Mouse (Mus musculus): ENCODE results near the gene Tmem246. TPM values are rescaled to one million over a fixed set of nuclear protein-coding genes. Genes with fewer than 3 reads are reported as not detected.

The Tmem246 gene
- total RNA-seq, 2 experiments from 2014 or later, result 67.8 to 71.7 TPM

- intact Hi-C loops (cut with DNase I), result no loop called here
- DNase-seq, result no peak
Observed at GRCm38 (mm10) chr4:49583965-49584831, 13.5 kb downstream of the Tmem246 start.

GRCm38 (mm10) chr4:49581256-49581655 is 16.4 kb downstream of the Tmem246 start:
- no peak for DNase-seq
- intact Hi-C loops (cut with DNase I), result no loop called here

DNA sequence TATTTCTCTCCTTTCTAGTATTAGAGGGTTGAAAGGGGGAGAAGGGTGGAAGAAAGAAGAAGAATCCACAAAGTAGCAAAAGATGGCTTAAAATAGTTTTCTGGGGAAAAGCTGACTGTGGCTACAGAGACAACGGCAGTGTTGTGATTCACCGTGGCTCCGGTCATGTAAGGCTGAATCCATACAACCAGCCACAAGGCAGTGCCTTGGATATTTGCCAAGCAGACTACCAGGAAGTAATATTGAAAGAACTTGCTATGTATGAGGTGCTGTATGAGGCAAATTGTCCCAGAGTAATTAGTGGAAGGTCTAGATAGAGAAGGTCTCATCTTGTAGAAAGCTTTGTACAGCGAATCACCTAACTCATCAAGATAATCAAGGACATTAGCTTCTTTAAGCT is 25.5 kb downstream of the Tmem246 start:
- DNase-seq, result no peak
- intact Hi-C loops (cut with DNase I), result no loop called here

GRCm38 (mm10) chr4:49567613-49568012 is 30.1 kb downstream of the Tmem246 start:
- intact Hi-C loops (cut with DNase I), result loop anchor here (2.0 kb wide), 1 partner anchor 59 kb away; no protein-coding TSS in a partner anchor
- DNase-seq, result peak; percentile 41

DNA sequence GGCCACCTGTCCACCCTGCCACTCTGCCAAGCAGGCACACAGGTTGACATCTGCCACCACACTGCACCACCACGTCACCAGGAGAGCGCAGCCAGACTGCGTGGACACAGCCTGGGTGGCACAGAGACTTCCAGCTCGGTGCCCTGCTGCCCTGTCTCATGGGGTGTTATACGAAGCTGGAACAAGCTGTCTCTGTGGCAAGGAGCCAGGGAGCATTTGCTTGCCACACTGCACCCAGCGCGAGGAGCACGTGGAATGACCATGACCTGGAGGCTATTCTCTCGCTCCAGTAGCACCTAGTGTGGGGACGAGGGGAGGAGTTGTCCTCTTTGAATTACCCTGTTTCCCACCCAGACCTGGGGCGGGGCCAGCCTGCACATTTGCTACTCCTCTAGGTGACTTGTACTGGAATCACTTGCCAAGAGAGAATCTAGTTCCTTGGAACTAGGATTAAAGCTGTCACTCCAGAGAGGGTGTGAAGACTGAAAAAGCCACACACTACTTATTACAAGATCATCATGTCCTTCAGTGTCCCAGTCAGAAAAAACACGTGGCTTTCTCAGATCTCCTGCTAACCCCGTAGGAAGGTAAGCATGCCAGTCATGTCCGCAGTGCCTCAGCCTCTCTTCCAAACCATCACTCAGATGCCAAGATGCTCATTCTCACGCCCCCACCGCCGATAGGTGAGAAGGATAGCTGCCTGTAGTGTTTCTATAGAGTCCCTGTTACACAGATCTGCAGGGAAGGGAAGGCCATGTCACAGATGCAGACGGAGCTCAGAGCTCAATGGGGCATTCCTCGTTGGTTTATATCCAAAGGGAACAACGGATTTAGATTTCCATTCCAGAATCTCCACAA is 37.5 kb downstream of the Tmem246 start:
- intact Hi-C loops (cut with DNase I), result no loop called here
- peak; percentile 89 for DNase-seq

DNA sequence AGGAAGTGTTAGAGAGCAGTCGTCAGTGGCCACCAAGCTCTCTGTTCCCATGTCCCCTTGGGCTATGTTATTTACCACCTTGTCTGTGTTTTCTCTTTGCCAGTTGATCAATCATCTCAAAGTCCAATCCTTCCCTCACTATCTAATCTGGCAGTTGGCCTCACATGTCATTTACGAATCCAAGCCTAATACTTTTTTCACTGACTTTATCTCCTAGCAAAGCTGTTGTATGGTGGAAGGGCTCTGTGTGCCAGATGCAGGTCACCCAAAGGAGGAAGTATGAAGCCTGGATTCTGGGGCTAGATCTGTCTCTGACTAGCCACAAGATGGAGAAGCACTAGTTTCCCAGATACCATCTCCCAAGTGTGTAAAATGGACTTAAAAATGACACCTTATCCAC is 39.5 kb downstream of the Tmem246 start:
- intact Hi-C loops (cut with DNase I), result no loop called here
- DNase-seq, result no peak

DNA sequence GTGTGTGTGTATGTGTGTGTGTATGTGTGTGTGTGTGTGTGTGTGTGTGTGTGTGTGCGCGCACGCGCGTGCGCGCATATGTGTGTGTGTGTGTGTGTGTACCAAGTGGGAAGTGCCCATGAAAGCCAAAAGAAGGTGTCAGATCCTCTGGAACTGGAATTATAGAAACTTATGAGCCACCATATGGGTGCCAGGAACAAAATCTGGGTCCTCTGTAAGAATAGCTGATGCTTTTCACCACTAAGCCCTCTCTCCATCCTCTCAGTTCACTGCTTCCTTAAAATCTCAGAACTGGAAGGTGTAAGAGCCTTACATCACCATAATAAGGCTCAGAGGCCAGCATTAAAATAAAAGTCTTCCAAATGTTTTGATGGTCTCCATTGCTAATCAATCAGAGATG is 40.3 kb downstream of the Tmem246 start:
- no peak for DNase-seq
- intact Hi-C loops (cut with DNase I), result no loop called here

DNA sequence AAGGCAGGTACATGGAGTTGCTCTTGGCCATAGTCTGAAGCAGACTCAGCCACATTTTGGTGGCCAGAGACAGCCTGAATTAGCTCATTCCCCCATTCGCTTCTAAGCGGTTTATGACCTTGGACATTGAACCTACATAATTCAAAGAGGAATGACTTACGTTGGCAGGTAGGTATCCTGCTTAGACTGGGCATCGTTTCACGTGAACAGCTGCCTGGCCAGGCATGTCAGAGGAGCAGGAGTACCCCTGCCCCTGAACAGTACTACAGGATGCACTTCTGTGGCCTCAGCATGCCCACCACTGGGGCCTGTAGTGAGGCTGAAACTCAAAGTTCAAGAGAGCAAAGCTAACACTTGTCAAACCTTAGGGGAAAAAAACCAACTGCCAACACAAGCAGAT is 44.3 kb downstream of the Tmem246 start:
- no peak for DNase-seq
- intact Hi-C loops (cut with DNase I), result no loop called here

DNA sequence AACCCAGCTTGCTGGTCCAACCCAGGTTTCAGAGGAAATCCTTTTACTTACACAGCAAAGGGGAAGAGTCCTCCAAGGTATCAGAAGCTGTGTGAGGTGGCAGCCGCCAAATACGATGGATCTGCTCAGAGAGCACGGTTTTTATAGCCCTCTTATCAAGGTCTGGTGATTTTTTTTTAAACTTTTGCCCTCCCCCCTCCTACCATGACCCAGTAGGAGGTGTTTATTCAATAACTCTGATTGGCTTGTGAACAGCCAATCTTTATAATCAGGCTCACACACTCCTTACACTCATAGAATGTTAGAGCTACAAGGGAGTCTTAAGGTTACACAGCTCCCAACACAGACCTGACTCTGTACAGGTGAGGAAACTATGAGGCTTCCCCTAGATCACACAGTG is 48.3 kb downstream of the Tmem246 start, which contains the start of gene Aldob:
TSS of gene Aldob (minus strand) at position 164 of the 400 bp plus-strand sequence.
- DNase-seq, result no peak
- intact Hi-C loops (cut with DNase I), result no loop called here

DNA sequence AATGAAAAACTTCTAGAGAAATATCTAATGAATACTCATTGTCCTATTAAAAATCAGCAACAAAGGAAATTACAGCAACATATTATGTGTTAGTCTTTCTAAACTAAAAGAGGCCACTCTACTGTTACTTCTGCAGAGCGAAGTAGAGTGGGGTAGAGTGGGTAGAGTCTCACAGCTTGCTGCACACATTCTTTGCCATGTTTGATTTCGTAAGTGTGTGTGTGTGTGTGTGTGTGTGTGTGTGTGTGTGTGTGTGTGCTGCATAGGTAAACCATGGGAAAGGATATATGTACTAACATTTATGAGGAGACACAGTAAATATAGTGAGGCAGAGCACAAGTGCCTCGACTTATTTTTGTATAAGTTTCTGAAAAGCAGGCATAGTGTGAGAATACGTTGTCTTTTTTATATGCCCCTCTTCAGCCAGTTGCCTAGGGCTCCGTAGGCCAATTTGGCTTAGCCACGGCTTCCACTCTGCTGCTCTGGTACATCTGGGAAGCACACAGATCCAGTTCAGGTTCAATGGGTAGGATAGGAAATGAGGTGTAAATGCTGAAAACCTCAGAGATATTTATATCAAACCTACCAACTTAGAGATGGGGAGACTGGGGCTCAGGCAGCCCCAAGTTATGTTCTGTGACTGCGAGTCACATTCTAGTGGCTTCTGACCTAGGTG is 50.0 kb downstream of the Tmem246 start:
- intact Hi-C loops (cut with DNase I), result no loop called here

GRCm38 (mm10) chr4:49546873-49547543 is 50.7 kb downstream of the Tmem246 start:
- DNase-seq, result no peak
- intact Hi-C loops (cut with DNase I), result no loop called here

More for the DNA sequence above, 50.0 kb downstream of the Tmem246 start:
- no peak for DNase-seq

- DNase-seq, result no peak
- intact Hi-C loops (cut with DNase I), result no loop called here
Observed at GRCm38 (mm10) chr4:49546026-49546425, 51.6 kb downstream of the Tmem246 start.

GRCm38 (mm10) chr4:49540966-49541365 is 56.7 kb downstream of the Tmem246 start:
- intact Hi-C loops (cut with DNase I), result no loop called here
- no peak for DNase-seq

GRCm38 (mm10) chr4:49539665-49540064 is 58.0 kb downstream of the Tmem246 start:
- intact Hi-C loops (cut with DNase I), result no loop called here
- no peak for DNase-seq

DNA sequence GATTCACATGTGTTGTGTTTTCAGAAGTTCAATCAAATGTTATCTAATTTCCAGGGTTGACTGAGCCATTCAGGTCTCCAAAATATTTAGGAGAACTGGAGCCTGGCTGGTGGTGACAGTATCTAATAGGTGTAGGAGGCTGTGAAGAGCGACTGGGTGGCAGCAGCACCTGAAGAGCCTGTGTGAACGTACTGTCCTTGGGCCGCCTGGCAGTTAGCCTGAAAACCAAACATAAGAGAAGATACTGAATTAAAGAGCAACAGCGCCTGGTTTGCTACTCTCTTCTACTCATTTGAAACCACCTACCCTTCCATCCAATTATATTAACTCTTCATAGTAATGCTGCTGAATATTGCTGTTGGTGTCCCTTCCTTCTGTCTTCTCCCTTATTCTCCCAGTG is 61.0 kb downstream of the Tmem246 start:
- intact Hi-C loops (cut with DNase I), result no loop called here
- no peak for DNase-seq

DNA sequence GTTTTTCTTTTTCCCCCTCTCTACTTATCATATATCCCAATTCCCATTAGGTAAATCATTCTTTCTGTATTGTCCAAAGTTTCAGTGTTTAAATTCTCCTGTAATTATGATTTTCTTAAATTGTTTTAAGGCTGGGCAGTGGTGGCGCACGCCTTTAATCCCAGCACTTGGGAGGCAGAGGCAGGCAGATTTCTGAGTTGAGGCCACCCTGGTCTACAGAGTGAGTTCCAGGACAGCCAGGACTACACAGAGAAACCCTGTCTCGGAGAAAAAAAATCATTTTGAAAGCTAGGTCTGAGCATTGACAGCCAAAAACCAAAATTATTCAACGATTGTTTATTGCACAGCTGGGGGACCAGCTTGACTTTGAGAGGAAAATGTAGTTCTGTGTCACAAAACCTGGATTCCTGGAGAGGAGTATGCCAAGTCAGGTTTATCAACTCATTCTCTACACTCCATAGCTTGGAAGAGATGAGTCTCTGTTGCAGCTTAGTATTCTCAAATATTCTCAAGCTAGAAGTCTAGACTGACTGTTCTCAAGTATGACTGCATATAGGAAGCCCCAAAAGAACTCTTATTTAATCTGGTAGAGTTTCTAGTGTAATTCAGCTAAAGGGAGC is 61.9 kb downstream of the Tmem246 start:
- no peak for DNase-seq
- intact Hi-C loops (cut with DNase I), result no loop called here

DNA sequence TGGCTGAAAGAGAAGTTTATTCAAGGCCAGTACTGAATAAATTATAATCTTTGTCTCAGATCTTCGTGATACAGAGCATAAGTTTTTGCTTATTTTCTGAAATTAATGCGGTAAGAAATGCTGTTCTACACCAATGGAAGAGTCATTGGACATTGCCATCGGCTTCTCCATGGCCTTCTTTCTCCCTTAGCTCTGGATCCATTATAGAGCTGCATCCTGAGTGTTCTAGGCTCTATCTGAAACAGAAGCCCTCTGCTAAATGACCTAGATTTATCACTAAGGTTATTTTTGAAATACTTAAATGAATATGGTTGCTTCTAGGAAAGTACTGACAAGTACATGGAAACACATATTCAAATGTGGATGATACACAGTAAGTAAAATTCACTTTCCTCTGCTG is 62.6 kb downstream of the Tmem246 start:
- DNase-seq, result no peak

More for the DNA sequence above, 62.6 kb downstream of the Tmem246 start:
- intact Hi-C loops (cut with DNase I), result no loop called here
